Mouse (Mus musculus): ENCODE data around the gene Gm21586.
"Not testable (repeated sequence)": the region's sequence is repeated elsewhere in the genome, so short reads cannot be mapped to it uniquely, and the experiment has no call there.

DNA sequence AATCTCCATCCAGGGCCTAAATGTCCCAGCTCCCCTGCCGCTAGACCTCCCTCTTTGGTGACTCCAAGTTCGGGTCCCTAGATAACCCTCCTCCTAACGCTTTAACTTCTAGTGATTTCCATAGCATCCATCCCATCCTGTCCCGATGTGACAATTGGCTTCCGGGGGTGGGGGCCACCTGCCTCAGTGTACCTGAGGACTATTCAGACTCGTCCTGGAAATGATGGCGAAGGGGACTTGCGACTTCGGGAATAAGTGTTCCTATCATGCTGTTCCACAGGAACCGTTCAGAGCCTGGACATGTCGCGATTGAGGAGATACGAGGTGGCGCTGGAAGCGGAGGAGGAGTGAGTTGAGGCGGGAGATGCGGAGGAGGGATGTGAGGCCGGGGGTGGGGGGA, at the start of gene Gm21586:
- not testable (repeated sequence) for TF ChIP-seq POLR2A (IDR thresholded peaks at IDR 0.05; ENCODE audit: insufficient read length, low read depth); TCF12 (IDR thresholded peaks at IDR 0.05; ENCODE audit: insufficient read depth, poor library complexity, severe bottlenecking); POLR2AphosphoS2 (IDR thresholded peaks at IDR 0.05; ENCODE audit: insufficient read length, low read depth); USF1 (IDR thresholded peaks at IDR 0.05; ENCODE audit: low read depth); MAX (IDR thresholded peaks at IDR 0.05; ENCODE audit: low read depth); CEBPB (IDR thresholded peaks at IDR 0.05; ENCODE audit: insufficient read depth, poor library complexity, severe bottlenecking)
